ENCODE assay signal across 10 mouse cellular contexts in the genomic region with DNA sequence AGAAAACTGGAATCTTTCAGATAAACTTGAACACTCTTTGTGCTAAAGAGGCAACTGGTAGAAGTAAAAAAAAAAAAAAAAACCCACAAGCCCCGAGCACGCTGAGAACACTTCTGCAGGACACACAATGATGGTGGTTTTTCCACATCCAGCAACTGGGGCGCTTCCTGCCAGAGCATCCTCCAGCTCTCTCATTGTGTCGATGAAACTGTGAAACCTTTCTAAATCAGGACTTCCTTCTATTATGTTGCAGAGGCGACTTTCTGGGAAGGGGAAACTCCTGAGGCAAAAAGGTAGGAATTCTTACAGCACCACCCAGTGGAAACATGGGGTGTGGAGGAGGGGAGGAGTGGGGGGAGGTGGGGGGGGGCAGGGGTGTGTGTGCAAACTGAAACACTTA. TPM values are rescaled to one million over a fixed set of nuclear protein-coding genes. Genes with fewer than 3 reads are reported as not detected.
DNase-seq lines count a peak whose midpoint lies in the region; ATAC-seq and TF ChIP-seq lines count a peak whose summit lies in the region.
"Had no signal": no experiment of that assay in that cellular context is flagged by ENCODE, and none has a peak within 500 bp of the region (broad histone marks: within the 10 kb centered on the region; RNA-seq: fewer than 3 reads in every experiment).

No protein-coding gene starts in this region.

- 25% methylated on average over 5 of the region's 5 CpGs for WGBS in heart, embryonic 15.5 days

- no peak overlapping the region for H3K9ac ChIP-seq in heart, embryonic 15.5 days

- H3K4me2 ChIP-seq in heart, embryonic 15.5 days: no peak overlapping the region

- TF ChIP-seq CTCF in layer of hippocampus, adult 2 months (conservative IDR thresholded peaks at IDR 0.05): peak; percentile 31

- ATAC-seq in heart, embryonic 15.5 days (replicated peaks; ENCODE audit: insufficient number of reproducible peaks, insufficient read depth, low FRiP score, low read depth): peak; percentile 62
- ATAC-seq: hindbrain, postnatal 0 days had no signal

- H3K4me1 ChIP-seq in heart, embryonic 15.5 days (replicated peaks): peaks cover 37% of the 10 kb centered on the region

- H3K9me3 ChIP-seq in heart, embryonic 15.5 days (replicated peaks): no peaks in the 10 kb centered on the region

- no peaks in the 10 kb centered on the region for H3K27me3 ChIP-seq in heart, embryonic 15.5 days

- no peak overlapping the region for H3K4me3 ChIP-seq in layer of hippocampus, adult 2 months
- H3K4me3 ChIP-seq in heart, embryonic 15.5 days: no peak overlapping the region

- no peak for DNase-seq in layer of hippocampus, adult 2 months (ENCODE audit: low spot score in 2 of 2)
- DNase-seq in layer of hippocampus, adult 8-10 months (ENCODE audit: low spot score in 2 of 2): no peak
- peak; percentile 67 for DNase-seq in ZHBTc4 (ENCODE audit: low read depth, low spot score)
- DNase-seq in lung, postnatal 10 days: peak; percentile 65
- DNase-seq in layer of hippocampus, postnatal 36 days: no peak
- no peak for DNase-seq in layer of hippocampus, adult 11-12 months (ENCODE audit: low spot score)
- no peak for DNase-seq in urinary bladder, postnatal 10 days (ENCODE audit: low spot score)
- DNase-seq: right cerebral cortex, postnatal 14 days had no signal

- no peaks in the 10 kb centered on the region for H3K36me3 ChIP-seq in heart, embryonic 15.5 days

- peak overlapping the region; percentile 55; the same call in 1 of the 2 replicates for H3K27ac ChIP-seq in layer of hippocampus, adult 2 months
- H3K27ac ChIP-seq in heart, embryonic 15.5 days: peak overlapping the region; percentile 81

RNA-seq across cellular contexts. Expression of a gene that starts 13.2 kb away (rescaled TPM):
- 1 to 10 TPM; 8.9 to 9.7 TPM for total RNA-seq in layer of hippocampus, adult 2 months (2021)
- 10 to 100 TPM in 2 of 4 experiments, 1 to 10 TPM in 2; 7.5 to 18.4 (median 12.0) TPM for total RNA-seq in layer of hippocampus, adult 8-10 months (2022)
- polyA plus RNA-seq in heart, embryonic 15.5 days (2015; fragmentation: Nextera tagmentation; extraction: Ambion mirVana): 31.7 and 33.5 TPM in 2 replicates
- total RNA-seq in layer of hippocampus, postnatal 36 days (2021): 1 to 10 TPM; 7.4 to 8.9 TPM

Comparison
In these comparisons a context has a peak if more than half of its experiments do, and no peak if none do; other contexts are left out.
1. DNase-seq: peak in ZHBTc4 (single experiment) and lung, postnatal 10 days (single experiment); none in layer of hippocampus, adult 2 months (0 of 2), layer of hippocampus, adult 8-10 months (0 of 2), layer of hippocampus, postnatal 36 days (0 of 2), layer of hippocampus, adult 11-12 months (single experiment) and urinary bladder, postnatal 10 days (single experiment).